Mouse (Mus musculus) hindbrain, embryonic 12.5 days (tissue): ENCODE results near the gene M1ap. TPM values are rescaled to one million over a fixed set of nuclear protein-coding genes. Genes with fewer than 3 reads are reported as not detected.

Experiments
- ATAC-seq: fragments of 200-750 bp; cut with Nextera tagmentation; 2 replicates; pipeline ENCODE4 v1.8.0; 2017; ENCODE audit warnings: moderate TSS enrichment; ENCODE audit not compliant: low FRiP score
- H3K27ac ChIP-seq: fragments of 300-500 bp; sonication (generic); 2 replicates; pipeline ENCODE4 v1.5.1; 2016; ENCODE audit warnings: mild to moderate bottlenecking
- H3K27me3 ChIP-seq: fragments of 300-500 bp; sonication (generic); 2 replicates; pipeline ENCODE4 v1.6.1; 2016; ENCODE audit warnings: mild to moderate bottlenecking
- H3K36me3 ChIP-seq: fragments of 300-500 bp; sonication (generic); 2 replicates; pipeline ENCODE4 v1.6.1; 2016; ENCODE audit warnings: mild to moderate bottlenecking
- H3K4me1 ChIP-seq: fragments of 300-500 bp; sonication (generic); 2 replicates; pipeline ENCODE4 v1.6.1; 2016
- H3K4me2 ChIP-seq: fragments of 300-500 bp; sonication (generic); replicated peaks from 2 replicates; pipeline ENCODE4 v1.6.1; 2016; ENCODE audit warnings: mild to moderate bottlenecking
- H3K4me3 ChIP-seq: fragments of 300-500 bp; sonication (generic); 2 replicates; pipeline ENCODE4 v1.5.1; 2016; ENCODE audit warnings: mild to moderate bottlenecking
- H3K9ac ChIP-seq: fragments of 300-500 bp; sonication (generic); 2 replicates; pipeline ENCODE4 v1.6.1; 2016; ENCODE audit warnings: mild to moderate bottlenecking, moderate library complexity
- H3K9me3 ChIP-seq: fragments of 300-500 bp; sonication (generic); replicated peaks from 2 replicates; pipeline ENCODE4 v1.6.1; 2016; ENCODE audit warnings: mild to moderate bottlenecking
- WGBS: fragments of 180-500 bp; shearing (Covaris S2); methylation state at CpG from one replicate; pipeline ENCODE4 v1.1.7; 2016; 5-methylcytosine and 5-hydroxymethylcytosine counted together
- polyA plus RNA-seq: library from polyadenylated mRNA; unstranded; fragments of >200 nt; fragmentation: Nextera tagmentation; extraction: Ambion mirVana; gene quantifications from 2 replicates; pipeline ENCODE4 v1.2.1, GENCODE M21; 2016

The M1ap gene
- polyA plus RNA-seq, 1 experiment from 2014 or later: 1.1 TPM

- Histone ChIP-seq H3K4me3 (no peak overlapping the region), H3K9ac (no peak overlapping the region; the same call in 1 of the 2 replicates), H3K27me3 (0 out of 2 replicates have a peak, but pooled peaks cover 3% of the 10 kb centered on the region), H3K36me3 (no peaks in the 10 kb centered on the region), H3K4me2 (no peak overlapping the region), H3K27ac (no peak overlapping the region), H3K9me3 (no peaks in the 10 kb centered on the region), H3K4me1 (peaks cover 5% of the 10 kb centered on the region)
- WGBS: 60% methylated on average over 8 of the region's 8 CpGs
- ATAC-seq: no peak
These were observed 53.3 kb downstream of the M1ap start for GRCm38 (mm10) chr6:82999986-83000385.

GRCm38 (mm10) chr6:83003082-83003481, 56.4 kb downstream of the M1ap start:
- Histone ChIP-seq H3K9ac (no peak overlapping the region), H3K27me3 (0 out of 2 replicates have a peak, but pooled peaks cover 3% of the 10 kb centered on the region), H3K4me3 (no peak overlapping the region), H3K36me3 (no peaks in the 10 kb centered on the region), H3K27ac (no peak overlapping the region), H3K4me2 (no peak overlapping the region), H3K4me1 (peaks cover 4% of the 10 kb centered on the region; the same call in 1 of the 2 replicates), H3K9me3 (no peaks in the 10 kb centered on the region)
- no peak for ATAC-seq
- WGBS: 91% methylated on average over 1 of the region's 1 CpGs

- H3K4me1 ChIP-seq: peaks cover 4% of the 10 kb centered on the region; the same call in 1 of the 2 replicates
These were observed 57.1 kb downstream of the M1ap start for GRCm38 (mm10) chr6:83003850-83004249.

GRCm38 (mm10) chr6:83004309-83004708, 57.6 kb downstream of the M1ap start:
- no peak overlapping the region for H3K4me3 ChIP-seq
- H3K27me3 ChIP-seq: 0 out of 2 replicates have a peak, but pooled peaks cover 3% of the 10 kb centered on the region
- no peak overlapping the region for H3K4me2 ChIP-seq
- H3K4me1 ChIP-seq: peaks cover 4% of the 10 kb centered on the region; the same call in 1 of the 2 replicates
- no peak overlapping the region for H3K9ac ChIP-seq
- no peaks in the 10 kb centered on the region for H3K36me3 ChIP-seq
- no peaks in the 10 kb centered on the region for H3K9me3 ChIP-seq
- 70% methylated on average over 2 of the region's 2 CpGs for WGBS
- no peak overlapping the region for H3K27ac ChIP-seq
- no peak for ATAC-seq

More at GRCm38 (mm10) chr6:83003850-83004249, 57.1 kb downstream of the M1ap start:
- Histone ChIP-seq H3K4me2 (no peak overlapping the region), H3K9ac (no peak overlapping the region), H3K27ac (no peak overlapping the region), H3K36me3 (no peaks in the 10 kb centered on the region), H3K4me3 (no peak overlapping the region), H3K27me3 (0 out of 2 replicates have a peak, but pooled peaks cover 3% of the 10 kb centered on the region), H3K9me3 (no peaks in the 10 kb centered on the region)
- WGBS: 85% methylated on average over 5 of the region's 5 CpGs
- no peak for ATAC-seq

GRCm38 (mm10) chr6:83004872-83005271, 58.2 kb downstream of the M1ap start:
- 52% methylated on average over 7 of the region's 7 CpGs for WGBS
- Histone ChIP-seq H3K4me1 (peaks cover 4% of the 10 kb centered on the region; the same call in 1 of the 2 replicates), H3K9me3 (no peaks in the 10 kb centered on the region), H3K36me3 (no peaks in the 10 kb centered on the region), H3K4me3 (no peak overlapping the region), H3K9ac (no peak overlapping the region), H3K27ac (no peak overlapping the region), H3K27me3 (0 out of 2 replicates have a peak, but pooled peaks cover 3% of the 10 kb centered on the region), H3K4me2 (no peak overlapping the region)
- ATAC-seq: no peak

- H3K27ac ChIP-seq: no peak overlapping the region
- 85% methylated on average over 10 of the region's 10 CpGs for WGBS
- no peak overlapping the region for H3K4me2 ChIP-seq
These were observed 58.8 kb downstream of the M1ap start for GRCm38 (mm10) chr6:83005444-83006011.

GRCm38 (mm10) chr6:83006114-83006513, 59.4 kb downstream of the M1ap start:
- no peak overlapping the region for H3K4me3 ChIP-seq
- H3K9me3 ChIP-seq: no peaks in the 10 kb centered on the region
- WGBS: 88% methylated on average over 6 of the region's 6 CpGs
- H3K27ac ChIP-seq: no peak overlapping the region
- H3K9ac ChIP-seq: no peak overlapping the region
- peaks cover 4% of the 10 kb centered on the region; the same call in 1 of the 2 replicates for H3K4me1 ChIP-seq
- H3K36me3 ChIP-seq: no peaks in the 10 kb centered on the region
- no peaks in the 10 kb centered on the region for H3K27me3 ChIP-seq
- H3K4me2 ChIP-seq: no peak overlapping the region
- ATAC-seq: no peak

More at GRCm38 (mm10) chr6:83005444-83006011, 58.8 kb downstream of the M1ap start:
- no peak for ATAC-seq
- H3K9me3 ChIP-seq: no peaks in the 10 kb centered on the region
- no peaks in the 10 kb centered on the region for H3K36me3 ChIP-seq
- no peak overlapping the region for H3K9ac ChIP-seq
- peaks cover 4% of the 10 kb centered on the region; the same call in 1 of the 2 replicates for H3K4me1 ChIP-seq
- H3K27me3 ChIP-seq: no peaks in the 10 kb centered on the region
- H3K4me3 ChIP-seq: no peak overlapping the region

- Histone ChIP-seq H3K4me2 (no peak overlapping the region), H3K36me3 (no peaks in the 10 kb centered on the region), H3K27me3 (0 out of 2 replicates have a peak, but pooled peaks cover 2% of the 10 kb centered on the region), H3K4me1 (peaks cover 4% of the 10 kb centered on the region; the same call in 1 of the 2 replicates), H3K9me3 (no peaks in the 10 kb centered on the region), H3K4me3 (no peak overlapping the region), H3K9ac (no peak overlapping the region), H3K27ac (no peak overlapping the region)
- WGBS: 56% methylated on average over 3 of the region's 3 CpGs
- ATAC-seq: no peak
These were observed 62.0 kb downstream of the M1ap start for GRCm38 (mm10) chr6:83008659-83009058.

GRCm38 (mm10) chr6:83010010-83010409, 63.3 kb downstream of the M1ap start:
- Histone ChIP-seq H3K27ac (no peak overlapping the region), H3K9ac (no peak overlapping the region), H3K9me3 (no peaks in the 10 kb centered on the region), H3K27me3 (0 out of 2 replicates have a peak, but pooled peaks cover 2% of the 10 kb centered on the region), H3K4me3 (no peak overlapping the region), H3K36me3 (no peaks in the 10 kb centered on the region), H3K4me1 (peaks cover under 1% of the 10 kb centered on the region; the same call in 1 of the 2 replicates), H3K4me2 (no peak overlapping the region)
- no peak for ATAC-seq
- WGBS: 76% methylated on average over 7 of the region's 7 CpGs

GRCm38 (mm10) chr6:83011255-83011654, 64.6 kb downstream of the M1ap start:
- no peak for ATAC-seq
- 85% methylated on average over 7 of the region's 7 CpGs for WGBS
- H3K27me3 ChIP-seq: 0 out of 2 replicates have a peak, but pooled peaks cover 2% of the 10 kb centered on the region
- H3K4me1 ChIP-seq: no peaks in the 10 kb centered on the region
- no peak overlapping the region for H3K9ac ChIP-seq
- H3K27ac ChIP-seq: no peak overlapping the region
- H3K4me3 ChIP-seq: no peak overlapping the region
- no peak overlapping the region for H3K4me2 ChIP-seq
- H3K9me3 ChIP-seq: no peaks in the 10 kb centered on the region
- H3K36me3 ChIP-seq: no peaks in the 10 kb centered on the region

- H3K9ac ChIP-seq: no peak overlapping the region
- H3K27ac ChIP-seq: no peak overlapping the region
- no peak overlapping the region for H3K4me2 ChIP-seq
- H3K27me3 ChIP-seq: 0 out of 2 replicates have a peak, but pooled peaks cover 2% of the 10 kb centered on the region
- WGBS: 84% methylated on average over 6 of the region's 6 CpGs
- H3K36me3 ChIP-seq: no peaks in the 10 kb centered on the region
- H3K9me3 ChIP-seq: no peaks in the 10 kb centered on the region
- ATAC-seq: no peak
- no peaks in the 10 kb centered on the region for H3K4me1 ChIP-seq
- no peak overlapping the region for H3K4me3 ChIP-seq
These were observed 65.1 kb downstream of the M1ap start for GRCm38 (mm10) chr6:83011756-83012155.

GRCm38 (mm10) chr6:83013444-83013843, 66.7 kb downstream of the M1ap start:
- Histone ChIP-seq H3K9me3 (no peaks in the 10 kb centered on the region), H3K27ac (no peak overlapping the region; the same call in 1 of the 2 replicates), H3K9ac (no peak overlapping the region), H3K4me3 (no peak overlapping the region), H3K36me3 (no peaks in the 10 kb centered on the region), H3K4me1 (no peaks in the 10 kb centered on the region), H3K27me3 (0 out of 2 replicates have a peak, but pooled peaks cover 2% of the 10 kb centered on the region), H3K4me2 (no peak overlapping the region)
- ATAC-seq: no peak
- WGBS: 81% methylated on average over 5 of the region's 5 CpGs
